ENCODE assay signal across 25 mouse cellular contexts in the genomic region with DNA sequence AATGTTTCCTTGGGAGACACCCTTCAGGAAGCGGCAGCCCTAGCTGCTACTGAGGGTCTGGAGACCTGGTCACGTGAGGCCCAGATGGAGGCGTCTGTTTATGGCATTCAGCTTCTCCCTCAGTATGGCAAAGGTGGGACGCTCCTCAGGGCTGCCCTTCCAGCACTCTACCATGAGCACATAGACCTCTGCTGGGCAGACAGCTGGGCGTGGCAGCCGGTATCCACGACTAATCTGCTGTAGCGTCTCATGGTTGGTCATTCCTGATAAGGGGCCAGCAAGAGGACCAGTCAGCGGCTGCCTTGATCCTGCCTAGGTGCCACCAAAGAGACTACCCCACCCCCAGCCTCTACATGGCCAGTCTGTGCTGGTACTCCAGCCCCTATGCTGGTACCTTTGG. TPM values are rescaled to one million over a fixed set of nuclear protein-coding genes. Genes with fewer than 3 reads are reported as not detected.
DNase-seq lines count a peak whose midpoint lies in the region; ATAC-seq and TF ChIP-seq lines count a peak whose summit lies in the region.
"Had no signal": no experiment of that assay in that cellular context is flagged by ENCODE, and none has a peak within 500 bp of the region (broad histone marks: within the 10 kb centered on the region; RNA-seq: fewer than 3 reads in every experiment).

No protein-coding gene starts in this region.

- no peak overlapping the region for H3K4me3 ChIP-seq in lung, embryonic 14.5 days (ENCODE audit: low read depth, low read length)
- peak overlapping the region; percentile 56 for H3K4me3 ChIP-seq in erythroblast, embryonic 14.5 days (replicated peaks)
- peak overlapping the region; percentile 18; a peak in 2 of 4 replicates for H3K4me3 ChIP-seq in liver, embryonic 14.5 days (ENCODE audit: insufficient read depth in 1 of 2, low read depth in 2 of 2, low read length in 2 of 2)
- H3K4me3 ChIP-seq in stomach, embryonic 16.5 days (replicated peaks; ENCODE audit: low read length): no peak overlapping the region
- no peak overlapping the region for H3K4me3 ChIP-seq in left cerebral cortex, adult 2 months
- H3K4me3 ChIP-seq: gastrocnemius, adult 2 months; midbrain, embryonic 12.5 days had no signal

- DNase-seq in lung, embryonic 14.5 days: no peak
- no peak for DNase-seq in lung, adult 18-20 months
- peak; percentile 71 to 75 (median 71) for DNase-seq in liver, embryonic 14.5 days (ENCODE audit: low read depth in 3 of 3, low spot score in 3 of 3)
- no peak for DNase-seq in urinary bladder, postnatal 25 days (ENCODE audit: low spot score)
- no peak for DNase-seq in left cerebral cortex, adult 2 months (ENCODE audit: extremely low spot score in 1 of 2, low spot score in 2 of 2)
- DNase-seq in heart, postnatal 25 days (ENCODE audit: low spot score): no peak
- DNase-seq: cerebellum, adult 18-20 months; forebrain, postnatal 0 days; gastrocnemius, adult 2 months; heart, postnatal 10 days; kidney, adult 8-10 months; kidney, postnatal 4 days; lung, postnatal 4 days; thymus, postnatal 14 days had no signal

- H3K9me3 ChIP-seq in lung, embryonic 14.5 days (ENCODE audit: low read depth, low read length): no peaks in the 10 kb centered on the region
- H3K9me3 ChIP-seq in erythroblast, embryonic 14.5 days (ENCODE audit: control insufficient read depth, low read length): no peaks in the 10 kb centered on the region
- no peaks in the 10 kb centered on the region for H3K9me3 ChIP-seq in liver, embryonic 14.5 days (ENCODE audit: control insufficient read depth, low read length)
- H3K9me3 ChIP-seq in stomach, embryonic 16.5 days (replicated peaks; ENCODE audit: control insufficient read depth, low read length): no peaks in the 10 kb centered on the region
- H3K9me3 ChIP-seq: midbrain, embryonic 12.5 days had no signal

- H3K4me2 ChIP-seq in lung, embryonic 14.5 days: no peak overlapping the region
- H3K4me2 ChIP-seq in liver, embryonic 14.5 days (ENCODE audit: low read depth): peak overlapping the region; percentile 62
- H3K4me2 ChIP-seq in stomach, embryonic 16.5 days (ENCODE audit: low read depth, low read length): no peak overlapping the region
- H3K4me2 ChIP-seq: hindbrain, embryonic 14.5 days; midbrain, embryonic 12.5 days had no signal

- 73% methylated on average over 9 of the region's 9 CpGs for WGBS in lung, embryonic 14.5 days
- 19% methylated on average over 9 of the region's 9 CpGs for WGBS in liver, embryonic 14.5 days (ENCODE audit: insufficient replicate concordance)
- WGBS in stomach, embryonic 16.5 days: 63% methylated on average over 9 of the region's 9 CpGs

- TF ChIP-seq EP300 in liver, embryonic 14.5 days (IDR thresholded peaks at IDR 0.05; ENCODE audit: low read depth): peak; percentile 77

- TF ChIP-seq CTCF in lung, embryonic 14.5 days (IDR thresholded peaks at IDR 0.05; ENCODE audit: low read depth): no peak
- peak; percentile 8; the same call in 1 of the 2 replicates for TF ChIP-seq CTCF in liver, embryonic 14.5 days (IDR thresholded peaks at IDR 0.05; ENCODE audit: low read depth)
- no peak for TF ChIP-seq CTCF in left cerebral cortex, adult 2 months (IDR thresholded peaks at IDR 0.05)

- intact Hi-C loops in left cerebral cortex, adult 2 months (cut with DNase I): no loop called here
- intact Hi-C loops in heart, postnatal 25 days (cut with DNase I): no loop called here

- H3K27me3 ChIP-seq in lung, embryonic 14.5 days (ENCODE audit: insufficient read depth, low read length): peaks cover 1% of the 10 kb centered on the region; the same call in 1 of the 2 replicates
- H3K27me3 ChIP-seq in erythroblast, embryonic 14.5 days (ENCODE audit: control insufficient read depth): peaks cover 41% of the 10 kb centered on the region
- H3K27me3 ChIP-seq in liver, embryonic 14.5 days (ENCODE audit: control insufficient read depth, insufficient read depth, low read length): peaks cover 8% of the 10 kb centered on the region
- no peaks in the 10 kb centered on the region for H3K27me3 ChIP-seq in stomach, embryonic 16.5 days (ENCODE audit: control insufficient read depth, insufficient read depth, low read length)

- ATAC-seq in lung, embryonic 14.5 days (ENCODE audit: insufficient read depth): peak; percentile 52; the same call in 1 of the 2 replicates
- ATAC-seq in liver, embryonic 14.5 days (ENCODE audit: insufficient read depth): peak; percentile 98
- peak; percentile 51; the same call in 1 of the 2 replicates for ATAC-seq in stomach, embryonic 16.5 days (ENCODE audit: insufficient read depth, low FRiP score)
- ATAC-seq: forebrain, postnatal 0 days had no signal

- no peaks in the 10 kb centered on the region for H3K4me1 ChIP-seq in lung, embryonic 14.5 days (ENCODE audit: insufficient read depth)
- H3K4me1 ChIP-seq in erythroblast, embryonic 14.5 days (ENCODE audit: control insufficient read depth): peaks cover 64% of the 10 kb centered on the region
- H3K4me1 ChIP-seq in liver, embryonic 14.5 days (replicated peaks; ENCODE audit: control insufficient read depth in 2 of 2, insufficient read depth in 2 of 2, low read length in 1 of 2): peaks cover 25 to 35% of the 10 kb centered on the region in 2 experiments
- H3K4me1 ChIP-seq in stomach, embryonic 16.5 days (ENCODE audit: control insufficient read depth, insufficient read depth, low read length): no peaks in the 10 kb centered on the region
- H3K4me1 ChIP-seq: midbrain, embryonic 12.5 days had no signal

- H3K36me3 ChIP-seq in lung, embryonic 14.5 days (ENCODE audit: insufficient read depth): no peaks in the 10 kb centered on the region
- peaks cover 5% of the 10 kb centered on the region for H3K36me3 ChIP-seq in erythroblast, embryonic 14.5 days (ENCODE audit: control insufficient read depth)
- H3K36me3 ChIP-seq in liver, embryonic 14.5 days (replicated peaks; ENCODE audit: control insufficient read depth, insufficient read depth, low read depth): no peaks in the 10 kb centered on the region
- no peaks in the 10 kb centered on the region for H3K36me3 ChIP-seq in stomach, embryonic 16.5 days (ENCODE audit: control insufficient read depth, insufficient read depth, low read length)
- H3K36me3 ChIP-seq: midbrain, embryonic 12.5 days had no signal

- no peak overlapping the region for H3K27ac ChIP-seq in lung, embryonic 14.5 days (ENCODE audit: low read depth)
- H3K27ac ChIP-seq in liver, embryonic 14.5 days: peak overlapping the region; percentile 63
- no peak overlapping the region for H3K27ac ChIP-seq in stomach, embryonic 16.5 days (ENCODE audit: low read length)
- no peak overlapping the region for H3K27ac ChIP-seq in left cerebral cortex, adult 2 months
- H3K27ac ChIP-seq: gastrocnemius, adult 2 months; hindbrain, embryonic 14.5 days; midbrain, embryonic 12.5 days had no signal

- H3K9ac ChIP-seq in lung, embryonic 14.5 days: no peak overlapping the region
- H3K9ac ChIP-seq in liver, embryonic 14.5 days (replicated peaks): peak overlapping the region; percentile 10; the same call in 1 of the 2 replicates
- no peak overlapping the region for H3K9ac ChIP-seq in stomach, embryonic 16.5 days (ENCODE audit: low read length)
- H3K9ac ChIP-seq: forebrain, postnatal 0 days; hindbrain, embryonic 14.5 days; midbrain, embryonic 12.5 days had no signal

RNA-seq across cellular contexts. Expression of gene Ptk6, which starts 3.5 kb away (rescaled TPM):
- polyA plus RNA-seq in lung, embryonic 14.5 days (2014; fragmentation: Nextera tagmentation; extraction: Ambion mirVana): 0.12 TPM in 1 of 2 replicates, not detected in the other
- not detected in 2 replicates for polyA plus RNA-seq in erythroblast, embryonic 14.5 days (2012)
- polyA plus RNA-seq in liver, embryonic 14.5 days (2012; rRNA removed): 0.05 and 0.06 TPM in 2 replicates
- polyA plus RNA-seq in liver, embryonic 14.5 days (2014; fragmentation: Nextera tagmentation; extraction: Ambion mirVana): 0.05 TPM in 1 of 2 replicates, not detected in the other
- 0.56 and 0.70 TPM in 2 replicates for polyA plus RNA-seq in stomach, embryonic 16.5 days (2015; fragmentation: Nextera tagmentation; extraction: Ambion mirVana)
- total RNA-seq in left cerebral cortex, adult 2 months (2021): under 1 TPM in 1 of 2 experiments, not detected in 1; 0.11 TPM
- total RNA-seq in heart, postnatal 25 days (2021): not detected
- total RNA-seq: common myeloid progenitor, adult 5-6 weeks; forebrain, postnatal 0 days; gastrocnemius, adult 2 months; heart, adult 8-10 months; heart, postnatal 10 days; layer of hippocampus, postnatal 10 days had no signal
- polyA plus RNA-seq: embryonic facial prominence, embryonic 11.5 days; forebrain, postnatal 0 days; hindbrain, embryonic 14.5 days; midbrain, embryonic 12.5 days; neural tube, embryonic 14.5 days had no signal

RNA-seq across cellular contexts. Expression of gene Srms, which starts 6.9 kb away (rescaled TPM):
- polyA plus RNA-seq in lung, embryonic 14.5 days (2014; fragmentation: Nextera tagmentation; extraction: Ambion mirVana): 0.16 and 0.22 TPM in 2 replicates
- 0.03 TPM in 1 of 2 replicates, not detected in the other for polyA plus RNA-seq in erythroblast, embryonic 14.5 days (2012)
- polyA plus RNA-seq in liver, embryonic 14.5 days (2012; rRNA removed): 0.15 and 0.19 TPM in 2 replicates
- 0.22 and 0.39 TPM in 2 replicates for polyA plus RNA-seq in liver, embryonic 14.5 days (2014; fragmentation: Nextera tagmentation; extraction: Ambion mirVana)
- polyA plus RNA-seq in stomach, embryonic 16.5 days (2015; fragmentation: Nextera tagmentation; extraction: Ambion mirVana): 0.19 and 0.40 TPM in 2 replicates
- under 1 TPM; 0.25 to 0.26 TPM for total RNA-seq in left cerebral cortex, adult 2 months (2021)
- total RNA-seq in heart, postnatal 25 days (2021): under 1 TPM; 0.25 to 0.42 TPM
- total RNA-seq: common myeloid progenitor, adult 5-6 weeks had no signal
- polyA plus RNA-seq: embryonic facial prominence, embryonic 11.5 days had no signal

RNA-seq across cellular contexts. Expression of gene Fndc11, which starts 13.7 kb away (rescaled TPM):
- 0.21 and 0.27 TPM in 2 replicates for polyA plus RNA-seq in lung, embryonic 14.5 days (2014; fragmentation: Nextera tagmentation; extraction: Ambion mirVana)
- polyA plus RNA-seq in erythroblast, embryonic 14.5 days (2012): 0.12 and 0.14 TPM in 2 replicates
- polyA plus RNA-seq in liver, embryonic 14.5 days (2012; rRNA removed): 0.22 and 0.25 TPM in 2 replicates
- 0.14 and 0.24 TPM in 2 replicates for polyA plus RNA-seq in liver, embryonic 14.5 days (2014; fragmentation: Nextera tagmentation; extraction: Ambion mirVana)
- 0.23 and 0.52 TPM in 2 replicates for polyA plus RNA-seq in stomach, embryonic 16.5 days (2015; fragmentation: Nextera tagmentation; extraction: Ambion mirVana)
- not detected for total RNA-seq in left cerebral cortex, adult 2 months (2021)
- total RNA-seq in heart, postnatal 25 days (2021): not detected
- total RNA-seq: common myeloid progenitor, adult 5-6 weeks; ES-E14; forebrain, postnatal 0 days; gastrocnemius, adult 2 months; heart, adult 8-10 months; layer of hippocampus, postnatal 10 days; liver, adult 2 months had no signal
- polyA plus RNA-seq: embryonic facial prominence, embryonic 11.5 days; hindbrain, embryonic 14.5 days; neural tube, embryonic 14.5 days had no signal

RNA-seq across cellular contexts. Expression of gene Ppdpf, which starts 19.1 kb away (rescaled TPM):
- polyA plus RNA-seq in lung, embryonic 14.5 days (2014; fragmentation: Nextera tagmentation; extraction: Ambion mirVana): 333 and 364 TPM in 2 replicates
- polyA plus RNA-seq in erythroblast, embryonic 14.5 days (2012): 31.8 and 38.4 TPM in 2 replicates
- 44.6 and 63.1 TPM in 2 replicates for polyA plus RNA-seq in liver, embryonic 14.5 days (2012; rRNA removed)
- polyA plus RNA-seq in liver, embryonic 14.5 days (2014; fragmentation: Nextera tagmentation; extraction: Ambion mirVana): 115 TPM in 2 replicates
- 220 and 249 TPM in 2 replicates for polyA plus RNA-seq in stomach, embryonic 16.5 days (2015; fragmentation: Nextera tagmentation; extraction: Ambion mirVana)
- 10 to 100 TPM; 72.8 to 77.8 TPM for total RNA-seq in left cerebral cortex, adult 2 months (2021)
- 10 to 100 TPM; 52.0 to 55.5 TPM for total RNA-seq in heart, postnatal 25 days (2021)

RNA-seq across cellular contexts. Expression of gene Helz2, which starts 35.7 kb away (rescaled TPM):
- 2.5 and 3.0 TPM in 2 replicates for polyA plus RNA-seq in lung, embryonic 14.5 days (2014; fragmentation: Nextera tagmentation; extraction: Ambion mirVana)
- polyA plus RNA-seq in erythroblast, embryonic 14.5 days (2012): 0.10 and 0.17 TPM in 2 replicates
- polyA plus RNA-seq in liver, embryonic 14.5 days (2012; rRNA removed): 4.2 and 4.6 TPM in 2 replicates
- 1.6 and 2.0 TPM in 2 replicates for polyA plus RNA-seq in liver, embryonic 14.5 days (2014; fragmentation: Nextera tagmentation; extraction: Ambion mirVana)
- polyA plus RNA-seq in stomach, embryonic 16.5 days (2015; fragmentation: Nextera tagmentation; extraction: Ambion mirVana): 1.9 and 2.8 TPM in 2 replicates
- 1 to 10 TPM; 2.3 to 4.3 TPM for total RNA-seq in left cerebral cortex, adult 2 months (2021)
- total RNA-seq in heart, postnatal 25 days (2021): 1 to 10 TPM; 8.4 to 9.5 TPM

Comparison
In these comparisons a context has a peak if more than half of its experiments do, and no peak if none do; other contexts are left out.
1. DNase-seq: peak in liver, embryonic 14.5 days (3 of 3); none in lung, embryonic 14.5 days (single experiment), lung, adult 18-20 months (0 of 2), urinary bladder, postnatal 25 days (single experiment), left cerebral cortex, adult 2 months (0 of 2) and heart, postnatal 25 days (single experiment).
2. H3K4me3 ChIP-seq: peak in erythroblast, embryonic 14.5 days (single experiment) and liver, embryonic 14.5 days (2 of 2); none in lung, embryonic 14.5 days (single experiment), stomach, embryonic 16.5 days (single experiment) and left cerebral cortex, adult 2 months (single experiment).
3. Peak in every context shown above with its lines, with median percentiles within 50 percentile points of each other: ATAC-seq.